Mouse (Mus musculus) left cerebral cortex, adult 11 months (tissue): ENCODE data around the gene Rnf181.

Experiments
- DNase-seq: peaks from one replicate; pipeline ENCODE4 v3.0.0; 2022; ENCODE audit warnings: low spot score

Gene Rnf181

DNA sequence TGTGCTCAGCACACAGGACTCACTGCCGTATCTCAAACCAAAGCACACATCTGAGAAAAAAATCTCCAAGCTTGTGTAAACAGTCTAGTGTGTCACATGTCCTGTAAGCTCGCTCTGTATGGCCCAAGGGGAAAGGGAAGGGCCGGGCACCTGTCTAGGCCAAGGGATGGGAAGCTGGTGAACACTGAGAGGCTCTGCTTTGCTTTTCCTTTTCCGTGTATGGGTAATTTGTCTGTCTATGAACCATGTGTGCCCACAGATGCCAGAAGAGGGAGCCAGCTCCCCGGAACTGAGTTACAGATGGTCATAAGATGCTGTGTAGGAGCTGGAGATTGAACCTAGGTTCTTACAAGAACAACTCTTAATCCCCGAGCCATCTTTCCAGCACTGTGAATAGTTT is 40.5 kb downstream of the Rnf181 start:
- DNase-seq = no peak

DNA sequence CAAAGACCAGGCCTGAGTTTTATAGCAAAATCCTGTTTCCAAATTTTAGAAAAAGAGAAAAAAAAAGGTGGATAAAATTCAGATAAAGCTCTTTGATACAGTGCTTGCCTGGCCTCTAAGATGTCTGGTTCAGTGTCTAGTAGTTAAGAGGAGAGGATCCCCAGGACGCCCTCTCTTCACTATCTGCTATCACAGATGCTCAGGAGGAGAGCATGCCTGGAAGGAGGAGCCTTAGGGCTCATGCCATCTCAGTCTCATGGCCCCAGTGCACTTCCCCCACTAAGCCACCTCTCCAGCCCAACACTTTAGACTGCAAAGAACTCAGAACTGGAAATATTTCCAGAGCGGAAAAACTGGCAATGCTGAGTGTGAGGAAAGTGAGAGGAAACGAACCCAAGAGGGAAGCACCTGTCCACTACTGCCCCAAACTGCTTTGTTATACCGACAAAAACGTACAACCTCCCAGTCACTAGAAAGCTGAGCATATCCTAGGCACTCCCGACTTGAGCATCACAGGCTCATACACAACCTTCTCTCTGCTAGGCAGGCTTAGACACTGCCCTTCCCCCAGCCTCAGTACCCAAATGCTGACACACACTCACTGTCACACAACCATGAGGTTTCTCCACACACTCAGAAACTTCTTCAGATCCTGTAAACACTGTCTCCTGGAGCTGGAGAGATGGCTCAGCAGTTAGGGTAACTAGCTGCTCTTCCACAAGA is 42.8 kb downstream of the Rnf181 start:
- no peak for DNase-seq

DNA sequence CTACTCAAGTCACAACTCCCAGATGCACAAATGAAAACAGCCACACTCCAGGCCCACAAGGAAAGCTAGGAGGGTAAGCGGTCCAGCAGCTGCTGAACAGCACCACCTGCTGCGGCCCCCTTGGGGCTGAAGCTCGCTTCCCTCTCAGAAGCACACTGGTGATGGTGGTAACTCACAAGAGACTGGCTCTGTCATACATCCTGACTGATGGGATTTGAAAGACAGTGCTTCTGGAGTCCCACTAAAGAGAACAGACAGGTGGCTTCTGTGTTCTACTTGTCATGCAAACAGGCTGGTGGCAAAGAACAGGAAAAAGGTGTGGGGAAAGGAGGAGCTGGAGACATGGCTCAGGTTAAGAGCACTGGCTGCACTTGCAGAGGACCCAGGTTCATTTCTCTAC is 43.8 kb downstream of the Rnf181 start:
- no peak for DNase-seq

DNA sequence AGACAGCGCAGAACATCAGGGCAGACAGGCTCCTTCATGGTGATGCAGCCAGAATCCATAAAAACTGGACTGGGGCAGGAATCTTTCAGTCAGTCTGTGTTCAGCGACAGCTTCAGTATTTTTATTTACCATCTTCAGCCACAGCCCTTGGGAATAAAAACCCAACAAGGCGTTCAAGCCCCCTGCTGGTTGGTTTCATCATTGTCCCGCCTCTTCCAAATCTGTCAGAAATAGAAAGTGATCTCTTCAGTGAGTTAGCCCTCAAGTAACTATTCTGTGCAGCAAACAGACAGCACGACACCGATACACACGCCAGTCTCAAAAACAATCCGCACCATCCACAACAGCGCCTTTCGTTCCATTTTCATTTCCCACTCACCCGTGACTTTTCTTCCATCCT is 47.7 kb downstream of the Rnf181 start:
- DNase-seq = peak; percentile 24

DNA sequence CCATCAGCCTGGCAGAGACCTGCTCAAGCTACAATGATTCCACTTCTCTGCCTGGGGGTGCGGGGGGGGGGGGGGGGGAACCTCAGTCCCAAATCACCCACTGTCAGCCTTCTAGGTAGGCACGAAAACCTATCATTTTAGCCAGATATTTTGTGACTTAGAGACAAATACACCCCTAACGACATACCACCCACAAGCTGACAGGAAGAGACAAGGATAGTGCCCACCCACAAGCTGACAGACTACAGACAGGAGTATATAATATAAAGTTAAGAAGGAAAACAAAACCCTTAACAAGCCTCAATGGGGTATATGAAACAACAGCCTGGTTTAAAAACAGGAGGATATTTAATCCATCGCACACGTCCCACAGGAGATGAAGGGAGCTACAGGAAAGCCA is 48.3 kb downstream of the Rnf181 start:
- no peak for DNase-seq

DNA sequence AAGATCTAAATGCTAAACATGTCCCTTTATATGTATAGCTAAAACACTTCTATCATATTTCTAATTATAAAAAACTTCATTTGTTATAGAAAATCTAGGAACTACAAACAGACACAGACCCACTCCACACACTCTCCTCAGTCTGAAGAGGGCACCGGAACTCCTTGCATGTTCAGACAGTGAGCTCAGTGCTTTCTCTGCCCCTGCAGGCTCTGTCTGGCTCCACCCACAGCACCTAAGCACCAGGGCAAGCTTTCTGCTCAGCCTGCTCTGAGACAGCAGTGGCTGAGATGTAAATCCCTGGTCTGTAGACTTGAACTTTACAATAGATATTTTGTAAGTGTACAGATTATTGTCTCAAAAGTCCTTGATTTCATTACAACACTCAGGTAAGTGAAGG is 50.7 kb downstream of the Rnf181 start:
- no peak for DNase-seq

DNA sequence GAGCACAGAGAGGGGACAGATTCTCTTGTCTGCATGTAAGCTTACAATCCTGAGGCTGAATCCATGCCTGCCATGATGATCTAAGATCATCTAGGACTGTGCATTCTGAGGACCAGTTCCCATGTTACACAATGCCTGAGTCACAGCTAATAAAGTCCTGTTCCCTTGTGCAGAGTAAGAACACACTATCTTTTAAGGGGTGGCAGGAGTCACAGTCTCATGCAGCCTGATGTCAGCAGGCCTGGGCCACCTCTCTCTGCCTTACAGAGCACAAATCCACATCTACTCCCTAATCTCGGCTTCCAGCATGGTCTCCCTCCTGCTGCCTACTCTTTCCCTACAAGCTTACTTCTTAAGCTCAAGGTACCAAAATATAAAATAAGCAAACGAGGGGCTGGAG is 51.4 kb downstream of the Rnf181 start:
- no peak for DNase-seq

DNA sequence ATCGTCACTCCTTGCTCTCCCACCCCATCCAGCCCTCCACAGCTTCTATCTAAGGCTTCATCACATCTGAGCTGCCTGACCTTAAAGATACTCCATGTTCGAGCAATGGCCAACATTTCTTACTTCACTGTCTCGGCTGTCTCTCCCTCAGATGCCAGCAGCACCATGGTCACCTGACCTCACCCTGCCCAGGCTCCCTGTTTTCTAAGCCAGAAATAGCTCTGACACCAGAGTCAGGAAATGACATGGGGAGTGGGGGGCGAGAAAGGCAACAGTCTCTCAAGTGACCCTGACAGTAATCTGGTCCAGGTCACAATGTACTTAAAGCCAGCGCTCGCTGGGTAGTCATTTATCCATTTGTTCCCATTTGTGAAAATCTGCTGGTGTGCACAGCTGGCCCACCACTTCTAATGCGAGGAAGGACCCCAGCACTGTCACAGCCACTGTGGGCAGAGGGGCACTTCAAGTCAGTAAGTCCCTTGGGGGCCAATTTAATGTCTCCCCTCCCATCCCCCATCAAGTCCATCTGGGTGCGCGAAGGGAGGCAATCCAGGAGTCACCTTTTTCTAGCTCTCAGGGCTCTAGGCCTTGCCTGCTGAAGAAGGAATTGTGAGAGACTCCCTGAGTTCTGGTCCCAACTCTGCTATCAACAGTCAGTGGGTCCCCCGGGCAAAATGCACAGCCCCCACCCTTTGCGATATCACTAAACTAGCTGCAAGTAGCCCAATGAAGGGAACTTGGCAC is 53.5 kb downstream of the Rnf181 start:
- no peak for DNase-seq

DNA sequence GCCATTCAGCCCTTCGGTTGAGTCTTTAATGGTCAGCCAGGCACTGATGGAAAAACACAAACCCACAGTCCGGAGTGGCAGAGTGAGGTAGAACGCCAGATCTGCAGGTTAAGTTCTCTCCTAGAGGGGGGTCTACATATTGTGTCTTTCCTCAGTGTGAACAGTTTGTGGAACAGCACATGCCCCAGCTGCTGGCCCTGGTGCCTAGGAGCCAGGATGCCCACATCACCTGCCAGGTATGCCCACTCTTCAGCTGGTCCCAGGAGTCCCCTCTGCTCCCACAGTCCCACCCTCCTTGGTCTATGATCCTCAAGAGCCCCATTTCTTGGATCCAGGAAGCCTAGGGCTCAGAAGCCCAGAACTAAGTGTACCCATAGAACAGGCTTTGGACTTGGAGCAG is 54.6 kb downstream of the Rnf181 start:
- no peak for DNase-seq
